Comparison of ENCODE assay signal across 10 mouse cellular contexts in the genomic region with DNA sequence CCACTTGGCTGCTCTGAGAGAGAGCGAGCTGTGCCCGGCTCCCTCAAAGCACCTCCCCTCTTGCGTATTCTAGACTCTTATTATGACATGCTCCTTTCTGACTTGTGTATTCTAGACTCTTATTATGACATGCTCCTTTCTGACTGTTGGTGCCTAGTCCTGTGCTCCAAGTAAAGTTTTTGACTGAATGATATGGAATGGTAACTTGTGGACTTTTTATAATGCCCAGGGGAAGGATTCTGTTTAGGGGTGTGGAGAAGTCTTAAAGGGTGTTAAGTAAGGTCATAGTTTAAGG.
DNase-seq lines count a peak whose midpoint lies in the region; ATAC-seq and TF ChIP-seq lines count a peak whose summit lies in the region.
"Had no signal": no experiment of that assay in that cellular context is flagged by ENCODE, and none has a peak within 500 bp of the region (broad histone marks: within the 10 kb centered on the region; RNA-seq: fewer than 3 reads in every experiment).

No protein-coding gene starts in this region.

- 0 out of 2 replicates have a peak overlapping the region, but pooled peaks have one; percentile 1 for H3K4me3 ChIP-seq in heart, postnatal 0 days (ENCODE audit: low read depth, low read length)
- peak overlapping the region; percentile 27 to 45 for H3K4me3 ChIP-seq in MEL (ENCODE audit: control insufficient read depth in 1 of 2, insufficient read depth in 1 of 2, low read depth in 2 of 2, low read length in 2 of 2)

- TF ChIP-seq EP300 in heart, postnatal 0 days (IDR thresholded peaks at IDR 0.05; ENCODE audit: low read depth), result no peak
- TF ChIP-seq EP300 in MEL (IDR thresholded peaks at IDR 0.05; ENCODE audit: low read depth in 1 of 2, low read length in 2 of 2), result peak in 1 of 2 experiments; percentile 63; a peak in 2 of 4 replicates

- TF ChIP-seq RAD21 in MEL (IDR thresholded peaks at IDR 0.05; ENCODE audit: low read depth, low read length), result no peak

- H3K27me3 ChIP-seq in heart, postnatal 0 days (ENCODE audit: control insufficient read depth, insufficient read depth, low read length), result no peaks in the 10 kb centered on the region
- H3K27me3 ChIP-seq in MEL (ENCODE audit: control insufficient read depth in 1 of 2, insufficient read depth in 2 of 2, low read length in 2 of 2), result no peaks in the 10 kb centered on the region

- ATAC-seq in heart, postnatal 0 days (ENCODE audit: insufficient read depth, low read depth), result peak; percentile 21; the same call in 1 of the 2 replicates
- peak; percentile 48 for ATAC-seq in common myeloid progenitor, adult 5-6 weeks (replicated peaks; ENCODE audit: low read depth, poor library complexity, severe bottlenecking)

- peaks cover 32% of the 10 kb centered on the region for H3K4me1 ChIP-seq in heart, postnatal 0 days (ENCODE audit: control insufficient read depth, insufficient read depth)
- peaks cover 31 to 40% of the 10 kb centered on the region in 2 experiments for H3K4me1 ChIP-seq in MEL (ENCODE audit: control insufficient read depth in 1 of 2, insufficient read depth in 2 of 2, low read length in 2 of 2)

- TF ChIP-seq POLR2A in MEL (IDR thresholded peaks at IDR 0.05; ENCODE audit: control insufficient read depth in 1 of 2, insufficient read depth in 1 of 2, low read depth in 1 of 2, low read length in 2 of 2, poor library complexity in 1 of 2), result no peak

- no peaks in the 10 kb centered on the region for H3K9me3 ChIP-seq in heart, postnatal 0 days (replicated peaks; ENCODE audit: control insufficient read depth, low read length)
- H3K9me3 ChIP-seq in MEL (replicated peaks; ENCODE audit: insufficient read depth, low read length), result no peaks in the 10 kb centered on the region

- H3K27ac ChIP-seq in heart, postnatal 0 days (ENCODE audit: low read depth), result 0 out of 2 replicates have a peak overlapping the region, but pooled peaks have one; percentile 26
- peak overlapping the region; percentile 81 for H3K27ac ChIP-seq in MEL (ENCODE audit: control insufficient read depth, low read depth, low read length)

- H3K36me3 ChIP-seq in heart, postnatal 0 days (replicated peaks; ENCODE audit: control insufficient read depth, insufficient read depth, low read length), result no peaks in the 10 kb centered on the region
- peaks cover 0 to 30% of the 10 kb centered on the region in 2 experiments; a peak in 2 of 4 replicates for H3K36me3 ChIP-seq in MEL (ENCODE audit: control insufficient read depth in 1 of 2, insufficient read depth in 2 of 2, low read length in 2 of 2)

- H3K4me2 ChIP-seq in heart, postnatal 0 days (ENCODE audit: low read depth, low read length), result peak overlapping the region; percentile 49

- no peak for TF ChIP-seq CTCF in heart, postnatal 0 days (IDR thresholded peaks at IDR 0.05; ENCODE audit: low read depth)
- no peak for TF ChIP-seq CTCF in MEL (IDR thresholded peaks at IDR 0.05 in 2 of 3, conservative IDR thresholded peaks at IDR 0.05 in 1 of 3; ENCODE audit: control insufficient read depth in 1 of 3, insufficient read depth in 1 of 3, low read depth in 2 of 3, low read length in 3 of 3, poor library complexity in 1 of 3, severe bottlenecking in 1 of 3)

- intact Hi-C loops in heart, postnatal 10 days (cut with DNase I), result loop anchor here (5.0 kb wide), 1 partner anchor 56 kb away; no protein-coding TSS in a partner anchor

- 29% methylated on average over 3 of the region's 3 CpGs for WGBS in heart, postnatal 0 days

- H3K9ac ChIP-seq in heart, postnatal 0 days (replicated peaks; ENCODE audit: low read depth, low read length), result no peak overlapping the region
- H3K9ac ChIP-seq in MEL (ENCODE audit: control insufficient read depth, low read depth, low read length, poor library complexity, severe bottlenecking), result peak overlapping the region; percentile 67

- DNase-seq in heart, postnatal 0 days (ENCODE audit: low spot score), result peak; percentile 54
- no peak for DNase-seq in heart, postnatal 10 days
- DNase-seq in MEL (ENCODE audit: low read depth, low spot score) (peak; percentile 78), liver (peak; percentile 28)
- DNase-seq in layer of hippocampus, postnatal 36 days, result no peak
- DNase-seq in left cerebral cortex, adult 9 months (ENCODE audit: low spot score in 2 of 2), result no peak
- no peak for DNase-seq in frontal cortex, postnatal 36 days (ENCODE audit: low spot score in 2 of 2)
- DNase-seq: gastrocnemius, postnatal 14 days; left cerebral cortex, postnatal 4 days had no signal

- H3K79me2 ChIP-seq in MEL (ENCODE audit: control insufficient read depth, insufficient read depth, low read length, poor library complexity), result peaks cover 2% of the 10 kb centered on the region

TF ChIP-seq in MEL, 35 proteins besides CTCF, POLR2A, EP300 and RAD21:
- peak; percentile 73 for TF ChIP-seq ETS1 (IDR thresholded peaks at IDR 0.05; ENCODE audit: low read depth, low read length)
- no peak for TF ChIP-seq USF1 (IDR thresholded peaks at IDR 0.05; ENCODE audit: low read depth, low read length)
- TF ChIP-seq TCF12 (IDR thresholded peaks at IDR 0.05; ENCODE audit: low read depth, low read length), result peak; percentile 33
- TF ChIP-seq SIN3A (IDR thresholded peaks at IDR 0.05; ENCODE audit: low read length), result peak; percentile 93
- no peak for TF ChIP-seq POLR2AphosphoS2 (IDR thresholded peaks at IDR 0.05; ENCODE audit: low read length)
- 0 out of 2 replicates have a peak, but pooled peaks have one; percentile 24 for TF ChIP-seq MYC (IDR thresholded peaks at IDR 0.05; ENCODE audit: low read depth, low read length)
- peak; percentile 58; the same call in 1 of the 2 replicates for TF ChIP-seq TBP (IDR thresholded peaks at IDR 0.05; ENCODE audit: low read depth, low read length)
- TF ChIP-seq HCFC1 (IDR thresholded peaks at IDR 0.05; ENCODE audit: low read depth, low read length), result peak; percentile 73
- TF ChIP-seq MAZ (IDR thresholded peaks at IDR 0.05; ENCODE audit: low read depth, low read length), result peak; percentile 47; the same call in 1 of the 2 replicates
- TF ChIP-seq JUND (IDR thresholded peaks at IDR 0.05; ENCODE audit: low read depth, low read length), result no peak
- no peak for TF ChIP-seq MYB (IDR thresholded peaks at IDR 0.05; ENCODE audit: low read depth, low read length)
- TF ChIP-seq MXI1 (IDR thresholded peaks at IDR 0.05; ENCODE audit: low read depth, low read length), result 0 out of 2 replicates have a peak, but pooled peaks have one; percentile 27

Comparison
In these comparisons a context has a peak if more than half of its experiments do, and no peak if none do; other contexts are left out.
1. DNase-seq: peak in heart, postnatal 0 days (single experiment), MEL (single experiment) and liver (single experiment); none in heart, postnatal 10 days (0 of 2), layer of hippocampus, postnatal 36 days (0 of 2), left cerebral cortex, adult 9 months (0 of 2) and frontal cortex, postnatal 36 days (0 of 2).